Mouse (Mus musculus) C2C12 (cell line): ENCODE measurements around the gene Pde4c.

Source experiments
- CTCF ChIP-seq: IDR thresholded peaks from one replicate; pipeline ENCODE4 v1.5.1; 2011; ENCODE audit not compliant: control insufficient read depth, insufficient read depth, insufficient read length
- MAX ChIP-seq: IDR thresholded peaks from one replicate; pipeline ENCODE4 v1.6.1; 2011; ENCODE audit warnings: mild to moderate bottlenecking, control low read depth

GRCm38 (mm10) chr8:70674716-70675115, 48.8 kb upstream of the Pde4c start:
- TF ChIP-seq CTCF = no peak
- TF ChIP-seq MAX = no peak
